Mouse (Mus musculus): ENCODE results near the gene Tbc1d23. TPM values are rescaled to one million over a fixed set of nuclear protein-coding genes. Genes with fewer than 3 reads are reported as not detected.

Tbc1d23 gene
- total RNA-seq, 2 experiments from 2014 or later: 40.1 to 40.9 TPM

Other genes starting within 250 kb of the Tbc1d23 start
- gene Tmem45a2, start 160.1 kb downstream of the Tbc1d23 start, total RNA-seq (2021): not detected
- gene Tomm70a, start 109.8 kb downstream of the Tbc1d23 start, total RNA-seq (2021): 100 to 1,000 TPM; 104 to 110 TPM
- 10 to 100 TPM; 19.1 to 21.2 TPM for gene Nit2, start 64.2 kb downstream of the Tbc1d23 start, total RNA-seq (2021)
- gene Tmem30c, start 61.4 kb upstream of the Tbc1d23 start, total RNA-seq (2021): under 1 TPM; 0.30 to 0.31 TPM
- gene Filip1l, start 121.6 kb upstream of the Tbc1d23 start, total RNA-seq (2021): 1 to 10 TPM; 3.5 to 5.1 TPM

Data from layer of hippocampus, postnatal 14 days (tissue).